7 mouse cellular contexts compared by ENCODE assay signal in the genomic region with DNA sequence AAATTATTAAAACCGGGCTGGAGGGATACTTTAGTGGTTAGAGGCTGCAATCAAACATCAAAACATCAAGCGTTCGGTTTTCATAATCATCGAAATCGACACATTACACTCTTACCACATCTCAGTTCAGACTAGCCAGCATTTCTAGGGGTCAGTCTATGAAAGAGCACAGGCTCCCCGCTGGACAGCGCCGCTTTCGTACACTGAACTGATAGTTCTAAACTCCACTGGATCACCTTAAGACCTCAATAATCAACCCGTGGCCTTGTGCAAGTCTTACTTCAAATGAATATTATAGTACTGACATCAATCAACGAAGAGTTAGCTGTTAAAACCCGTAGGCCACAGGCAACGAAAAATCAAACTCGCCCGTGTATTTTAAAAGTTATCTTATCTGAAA. TPM values are rescaled to one million over a fixed set of nuclear protein-coding genes. Genes with fewer than 3 reads are reported as not detected.
DNase-seq lines count a peak whose midpoint lies in the region; ATAC-seq lines count a peak whose summit lies in the region.

No protein-coding gene starts in this region.

- H3K27ac ChIP-seq in forebrain, embryonic 11.5 days (ENCODE audit: low read depth, low read length) = no peak overlapping the region
- no peak overlapping the region for H3K27ac ChIP-seq in liver, embryonic 11.5 days (ENCODE audit: low read depth, low read length)

- 0 out of 2 replicates have a peak, but pooled peaks cover 2% of the 10 kb centered on the region for H3K4me1 ChIP-seq in forebrain, embryonic 11.5 days (replicated peaks; ENCODE audit: control insufficient read depth, insufficient read depth, low read length)
- H3K4me1 ChIP-seq in liver, embryonic 11.5 days (replicated peaks; ENCODE audit: control insufficient read depth, insufficient read depth, low read length) = peaks cover 34% of the 10 kb centered on the region

- H3K9ac ChIP-seq in forebrain, embryonic 11.5 days (ENCODE audit: low read length) = peak overlapping the region; percentile 74
- peak overlapping the region; percentile 93 for H3K9ac ChIP-seq in liver, embryonic 11.5 days (ENCODE audit: low read depth, low read length)

- DNase-seq in 3T3-L1 (ENCODE audit: low read depth, low spot score) = peak; percentile 64
- DNase-seq in A20 (ENCODE audit: low read depth, low spot score) = peak; percentile 50
- no peak for DNase-seq in forebrain, embryonic 11.5 days (ENCODE audit: low spot score)
- DNase-seq in liver, embryonic 11.5 days (ENCODE audit: low spot score) = no peak
- no peak for DNase-seq in ovary, postnatal 14 days (ENCODE audit: low spot score)
- no peak for DNase-seq in B cell, adult 2 months
- DNase-seq in adrenal gland, postnatal 14 days = no peak

- peak overlapping the region; percentile 66 for H3K4me3 ChIP-seq in forebrain, embryonic 11.5 days (ENCODE audit: low read depth, low read length)
- H3K4me3 ChIP-seq in liver, embryonic 11.5 days (ENCODE audit: low read depth, low read length) = peak overlapping the region; percentile 90

- H3K36me3 ChIP-seq in forebrain, embryonic 11.5 days (ENCODE audit: control insufficient read depth, insufficient read depth, low read length) = no peaks in the 10 kb centered on the region
- peaks cover 6% of the 10 kb centered on the region; the same call in 1 of the 2 replicates for H3K36me3 ChIP-seq in liver, embryonic 11.5 days (ENCODE audit: control insufficient read depth, insufficient read depth, low read length)

- ATAC-seq in forebrain, embryonic 11.5 days (replicated peaks; ENCODE audit: low FRiP score) = no peak
- no peak for ATAC-seq in liver, embryonic 11.5 days (replicated peaks; ENCODE audit: low FRiP score)

- 37% methylated on average over 15 of the region's 15 CpGs for WGBS in forebrain, embryonic 11.5 days
- 21% methylated on average over 15 of the region's 15 CpGs for WGBS in liver, embryonic 11.5 days

- H3K4me2 ChIP-seq in forebrain, embryonic 11.5 days (ENCODE audit: low read depth, low read length, severe bottlenecking) = peak overlapping the region; percentile 94
- peak overlapping the region; percentile 61 for H3K4me2 ChIP-seq in liver, embryonic 11.5 days

- H3K27me3 ChIP-seq in forebrain, embryonic 11.5 days (ENCODE audit: control insufficient read depth, insufficient read depth, low read length) = no peaks in the 10 kb centered on the region
- no peaks in the 10 kb centered on the region for H3K27me3 ChIP-seq in liver, embryonic 11.5 days (replicated peaks; ENCODE audit: control insufficient read depth, insufficient read depth, low read length)

- no peaks in the 10 kb centered on the region for H3K9me3 ChIP-seq in forebrain, embryonic 11.5 days (ENCODE audit: control insufficient read depth, low read length)
- no peaks in the 10 kb centered on the region for H3K9me3 ChIP-seq in liver, embryonic 11.5 days (ENCODE audit: control insufficient read depth, low read length)

RNA-seq across cellular contexts. Expression of gene Asns, which starts 1.0 kb away (rescaled TPM):
- polyA plus RNA-seq in forebrain, embryonic 11.5 days (2014; fragmentation: Nextera tagmentation; extraction: Ambion mirVana) = 59.1 and 60.3 TPM in 2 replicates
- polyA plus RNA-seq in liver, embryonic 11.5 days (2014; fragmentation: Nextera tagmentation; extraction: Ambion mirVana) = 501 and 546 TPM in 2 replicates
- 64.5 and 67.2 TPM in 2 replicates for total RNA-seq in adrenal gland, postnatal 14 days (2021)

Comparison
In these comparisons a context has a peak if more than half of its experiments do, and no peak if none do; other contexts are left out.
1. DNase-seq: peak in 3T3-L1 (single experiment) and A20 (single experiment); none in forebrain, embryonic 11.5 days (single experiment), liver, embryonic 11.5 days (single experiment), ovary, postnatal 14 days (single experiment), B cell, adult 2 months (0 of 2) and adrenal gland, postnatal 14 days (single experiment).